Mouse (Mus musculus) heart, postnatal 0 days (tissue): ENCODE results near the gene 9330159F19Rik.

Experiments used
- CTCF ChIP-seq: IDR thresholded peaks from 2 replicates; pipeline ENCODE4 v1.5.1; 2016; ENCODE audit warnings: antibody characterized with exemption, control low read depth, low read depth
- EP300 ChIP-seq: IDR thresholded peaks from 2 replicates; pipeline ENCODE4 v1.6.1; 2016; ENCODE audit warnings: antibody characterized with exemption, low read depth

- no peak for TF ChIP-seq CTCF
- no peak for TF ChIP-seq EP300
These were observed 19.8 kb downstream of the 9330159F19Rik start for GRCm38 (mm10) chr10:29231208-29231607.
